Mouse (Mus musculus) fibroblast of lung, adult 2 months (primary cell): Measurements from ENCODE around the gene Vmn1r191.
"Not testable (repeated sequence)": the region's sequence is repeated elsewhere in the genome, so short reads cannot be mapped to it uniquely, and the experiment has no call there.

Source experiments
- DNase-seq: peaks from one replicate; pipeline ENCODE4 v3.0.0-alpha.2; 2011; ENCODE audit warnings: low read depth

The Vmn1r191 gene

DNA sequence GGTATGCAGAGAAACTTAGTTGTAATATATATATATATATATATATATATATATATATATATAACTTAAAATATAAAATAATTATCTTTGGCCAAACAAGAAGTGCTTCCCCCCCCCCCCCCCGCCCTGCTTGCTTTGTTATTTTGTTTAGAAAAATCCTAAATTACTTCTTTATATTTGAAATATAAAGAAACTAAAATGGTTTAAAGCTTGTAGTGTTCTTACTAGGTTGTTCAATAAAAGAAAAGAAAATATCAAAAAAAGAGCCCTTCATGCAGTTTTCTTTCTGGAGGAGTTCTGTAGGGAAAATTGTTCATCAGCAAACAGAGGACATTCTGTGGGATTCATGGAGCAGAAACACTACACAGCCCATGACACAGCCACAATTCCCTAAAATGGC, at the start of gene Vmn1r191:
Vmn1r191 (minus strand) TSS at position 101 of the 400 bp plus-strand sequence.
- no peak for DNase-seq

GRCm38 (mm10) chr13:22223060-22223459, 39.3 kb upstream of the Vmn1r191 start, which contains the start of gene Vmn1r193:
Vmn1r193 (minus strand) TSS chr13:22223160.
- DNase-seq: not testable (repeated sequence)

DNA sequence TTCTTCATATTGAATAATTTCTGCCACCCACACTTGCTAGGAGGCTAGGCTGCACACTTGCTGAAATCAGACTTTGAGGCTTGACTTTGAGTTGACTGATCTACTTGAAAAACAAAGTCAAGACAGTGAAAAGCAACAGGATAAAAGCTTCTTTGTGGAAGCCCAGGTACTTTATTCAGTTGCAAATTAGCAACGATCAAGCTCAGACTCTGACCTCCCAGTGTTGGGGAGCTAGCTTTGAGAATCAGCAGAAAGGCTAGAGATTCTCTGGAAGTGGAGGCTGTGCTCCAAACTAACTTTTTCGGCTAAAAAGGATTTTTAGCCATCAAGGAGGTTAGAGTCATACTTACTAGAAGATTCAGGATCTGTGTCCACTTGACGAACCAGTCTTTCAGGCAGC, 9.0 kb upstream of the Vmn1r191 start:
- DNase-seq: not testable (repeated sequence)

- DNase-seq: no peak
Observed at GRCm38 (mm10) chr13:22191041-22191440, 7.3 kb upstream of the Vmn1r191 start, which contains the start of gene Vmn1r192. Vmn1r192 (minus strand) TSS chr13:22191141.

GRCm38 (mm10) chr13:22190385-22190784, 6.6 kb upstream of the Vmn1r191 start:
- no peak for DNase-seq

DNA sequence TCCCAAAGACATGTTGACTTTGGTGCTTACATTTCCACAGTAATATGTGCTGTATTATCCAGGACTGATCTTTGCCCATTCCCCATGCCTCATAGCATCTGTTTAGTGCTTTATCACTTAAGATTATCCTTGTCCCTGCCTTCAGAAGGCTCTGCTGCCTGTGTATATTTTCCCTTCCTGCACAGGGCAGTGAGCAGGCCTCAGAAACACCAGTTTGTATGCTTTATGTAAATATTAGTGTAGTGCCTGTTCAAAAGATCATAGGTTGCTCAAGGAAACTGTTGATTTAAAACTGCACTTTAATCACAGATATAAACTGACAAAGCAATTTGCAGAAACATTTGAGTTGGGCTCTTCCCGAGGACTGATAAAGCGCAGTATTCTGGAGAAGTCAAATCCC, 5.5 kb upstream of the Vmn1r191 start:
- DNase-seq: no peak

DNA sequence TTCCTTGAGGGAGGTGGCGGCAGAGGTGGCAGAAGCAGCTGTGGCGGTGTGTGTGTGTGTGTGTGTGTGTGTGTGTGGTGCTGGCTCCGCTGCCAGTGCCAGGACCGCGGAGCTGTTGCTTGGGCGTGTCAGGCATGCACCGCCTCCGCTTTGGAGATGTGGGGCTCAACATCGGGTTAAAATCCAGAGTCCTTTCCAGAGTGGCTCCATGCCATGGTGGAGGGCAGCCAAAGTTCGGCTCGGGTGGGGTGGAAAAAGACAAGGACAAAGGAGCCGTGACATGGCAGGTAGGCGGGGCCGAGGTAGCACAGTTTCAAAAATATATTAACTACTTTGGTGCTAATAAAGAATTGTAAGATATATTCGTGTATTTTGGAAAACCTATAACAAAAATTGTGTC, 15.4 kb downstream of the Vmn1r191 start:
- DNase-seq: no peak

- DNase-seq: not testable (repeated sequence)
Observed at GRCm38 (mm10) chr13:22136495-22137293, 47.1 kb downstream of the Vmn1r191 start.
